Mouse (Mus musculus): Measurements from ENCODE around the gene Col16a1. TPM values are rescaled to one million over a fixed set of nuclear protein-coding genes. Genes with fewer than 3 reads are reported as not detected.

Gene Col16a1
- total RNA-seq (2014; fragmentation: Nextera tagmentation) (0.21 TPM in 1 of 2 replicates, not detected in the other), total RNA-seq (2017) (0.52 and 1.9 TPM in 2 replicates)

GRCm38 (mm10) chr4:130047331-130048202 lies at the start of gene Col16a1:
Gene Col16a1 (plus strand): TSS chr4:130047840.
- peak; percentile 28 for ATAC-seq (replicated peaks; ENCODE audit: poor library complexity, severe bottlenecking)

- ATAC-seq (replicated peaks; ENCODE audit: poor library complexity, severe bottlenecking): no peak
These were observed 49.5 kb upstream of the Col16a1 start for GRCm38 (mm10) chr4:129998124-129998523.

GRCm38 (mm10) chr4:130001710-130002109 lies 45.9 kb upstream of the Col16a1 start:
- peak; percentile 55 for ATAC-seq (replicated peaks; ENCODE audit: poor library complexity, severe bottlenecking)

GRCm38 (mm10) chr4:130002157-130002556 lies 45.5 kb upstream of the Col16a1 start:
- no peak for ATAC-seq (replicated peaks; ENCODE audit: poor library complexity, severe bottlenecking)

- ATAC-seq (replicated peaks; ENCODE audit: poor library complexity, severe bottlenecking): 0 out of 2 replicates have a peak, but pooled peaks have one; percentile 13
These were observed 42.0 kb upstream of the Col16a1 start for GRCm38 (mm10) chr4:130005593-130005992.

GRCm38 (mm10) chr4:130006533-130006932 lies 41.1 kb upstream of the Col16a1 start:
- peak; percentile 79 for ATAC-seq (replicated peaks; ENCODE audit: poor library complexity, severe bottlenecking)

GRCm38 (mm10) chr4:130009043-130009442 lies 38.6 kb upstream of the Col16a1 start:
- no peak for ATAC-seq (replicated peaks; ENCODE audit: poor library complexity, severe bottlenecking)

- no peak for ATAC-seq (replicated peaks; ENCODE audit: poor library complexity, severe bottlenecking)
These were observed 36.9 kb upstream of the Col16a1 start for GRCm38 (mm10) chr4:130010723-130011122.

GRCm38 (mm10) chr4:130012234-130012633 lies 35.4 kb upstream of the Col16a1 start:
- ATAC-seq (replicated peaks; ENCODE audit: poor library complexity, severe bottlenecking): no peak

GRCm38 (mm10) chr4:130013111-130013510 lies 34.5 kb upstream of the Col16a1 start:
- no peak for ATAC-seq (replicated peaks; ENCODE audit: poor library complexity, severe bottlenecking)

- no peak for ATAC-seq (replicated peaks; ENCODE audit: poor library complexity, severe bottlenecking)
These were observed 31.6 kb upstream of the Col16a1 start for GRCm38 (mm10) chr4:130016010-130016409.

GRCm38 (mm10) chr4:130017036-130017674 lies 30.5 kb upstream of the Col16a1 start:
- ATAC-seq (replicated peaks; ENCODE audit: poor library complexity, severe bottlenecking): no peak

GRCm38 (mm10) chr4:130022952-130023351 lies 24.7 kb upstream of the Col16a1 start:
- ATAC-seq (replicated peaks; ENCODE audit: poor library complexity, severe bottlenecking): no peak

- no peak for ATAC-seq (replicated peaks; ENCODE audit: poor library complexity, severe bottlenecking)
These were observed 24.0 kb upstream of the Col16a1 start for GRCm38 (mm10) chr4:130023511-130024231.

- no peak for ATAC-seq (replicated peaks; ENCODE audit: poor library complexity, severe bottlenecking)
These were observed 22.1 kb upstream of the Col16a1 start for GRCm38 (mm10) chr4:130025544-130025943.

- no peak for ATAC-seq (replicated peaks; ENCODE audit: poor library complexity, severe bottlenecking)
These were observed 16.5 kb upstream of the Col16a1 start for GRCm38 (mm10) chr4:130031146-130031545.

- no peak for ATAC-seq (replicated peaks; ENCODE audit: poor library complexity, severe bottlenecking)
These were observed 14.1 kb upstream of the Col16a1 start for GRCm38 (mm10) chr4:130033496-130033895.

GRCm38 (mm10) chr4:130036112-130036511 lies 11.5 kb upstream of the Col16a1 start:
- peak; percentile 86 for ATAC-seq (replicated peaks; ENCODE audit: poor library complexity, severe bottlenecking)

- ATAC-seq (replicated peaks; ENCODE audit: poor library complexity, severe bottlenecking): no peak; the same call in 1 of the 2 replicates
These were observed 10.9 kb upstream of the Col16a1 start for GRCm38 (mm10) chr4:130036573-130037401.

- no peak for ATAC-seq (replicated peaks; ENCODE audit: poor library complexity, severe bottlenecking)
These were observed 8.3 kb upstream of the Col16a1 start for GRCm38 (mm10) chr4:130039351-130039750.

Data from granulocyte monocyte progenitor cell, adult 5-6 weeks (primary cell).